ENCODE assay signal across 26 mouse cellular contexts in genomic region chr5:21204157-21204556, GRCm38 (mm10).
"Had no signal": no experiment of that assay in that cellular context is flagged by ENCODE, and none has a peak within 500 bp of the region (broad histone marks: within the 10 kb centered on the region; RNA-seq: fewer than 3 reads in every experiment).

No protein-coding gene starts in this region.

- H3K36me3 ChIP-seq: heart, embryonic 13.5 days; heart, embryonic 15.5 days; hindbrain, embryonic 13.5 days; hindbrain, embryonic 15.5 days; intestine, embryonic 15.5 days; limb, embryonic 10.5 days; limb, embryonic 12.5 days; liver, embryonic 13.5 days; liver, embryonic 15.5 days had no signal

- H3K9me3 ChIP-seq: heart, embryonic 13.5 days; heart, embryonic 15.5 days; hindbrain, embryonic 13.5 days; hindbrain, embryonic 15.5 days; intestine, embryonic 15.5 days; limb, embryonic 10.5 days; limb, embryonic 12.5 days; liver, embryonic 13.5 days; liver, embryonic 15.5 days had no signal

- H3K27me3 ChIP-seq: heart, embryonic 13.5 days; heart, embryonic 15.5 days; hindbrain, embryonic 13.5 days; hindbrain, embryonic 15.5 days; intestine, embryonic 15.5 days; limb, embryonic 12.5 days; liver, embryonic 13.5 days; liver, embryonic 15.5 days had no signal

- DNase-seq: gastrocnemius, postnatal 10 days; gastrocnemius, postnatal 25 days; heart, adult 2 months; heart, postnatal 14 days; heart, postnatal 36 days; kidney, adult 18-20 months; kidney, adult 8-10 months; kidney, postnatal 10 days; kidney, postnatal 25 days; kidney, postnatal 4 days; liver; liver, embryonic 13.5 days had no signal

- H3K4me1 ChIP-seq: hindbrain, embryonic 13.5 days; hindbrain, embryonic 15.5 days; intestine, embryonic 15.5 days; limb, embryonic 10.5 days; liver, embryonic 13.5 days; liver, embryonic 15.5 days had no signal

- H3K27ac ChIP-seq: heart, adult 2 months; heart, embryonic 13.5 days; heart, embryonic 15.5 days; hindbrain, embryonic 13.5 days; hindbrain, embryonic 15.5 days; hindbrain, postnatal 0 days; intestine, embryonic 15.5 days; layer of hippocampus, adult 2 months; left cerebral cortex, adult 2 months; limb, embryonic 10.5 days; limb, embryonic 12.5 days; liver, embryonic 13.5 days; liver, embryonic 15.5 days had no signal

- H3K4me3 ChIP-seq: heart, adult 2 months; heart, embryonic 13.5 days; heart, embryonic 15.5 days; hindbrain, embryonic 13.5 days; hindbrain, embryonic 15.5 days; intestine, embryonic 15.5 days; layer of hippocampus, adult 2 months; left cerebral cortex, adult 2 months; limb, embryonic 10.5 days; limb, embryonic 12.5 days; liver, embryonic 13.5 days; liver, embryonic 15.5 days had no signal

- H3K9ac ChIP-seq: heart, embryonic 13.5 days; heart, embryonic 15.5 days; hindbrain, embryonic 13.5 days; hindbrain, embryonic 15.5 days; intestine, embryonic 15.5 days; limb, embryonic 12.5 days; liver, embryonic 13.5 days; liver, embryonic 15.5 days had no signal

- ATAC-seq: hindbrain, postnatal 0 days; intestine, embryonic 15.5 days; intestine, postnatal 0 days had no signal

- H3K4me2 ChIP-seq: heart, embryonic 11.5 days; heart, embryonic 13.5 days; heart, embryonic 15.5 days; hindbrain, embryonic 13.5 days; hindbrain, embryonic 15.5 days; intestine, embryonic 15.5 days; limb, embryonic 12.5 days; liver, embryonic 11.5 days; liver, embryonic 13.5 days; liver, embryonic 15.5 days had no signal
